Mouse (Mus musculus) stomach, postnatal 0 days (tissue): ENCODE data around the gene Med22.

Experiments used
- CTCF ChIP-seq: IDR thresholded peaks from 2 replicates; pipeline ENCODE4 v1.5.1; 2016; ENCODE audit warnings: antibody characterized with exemption, low read depth, mild to moderate bottlenecking, moderate library complexity
- EP300 ChIP-seq: optimal IDR thresholded peaks from 2 replicates; pipeline ENCODE3; 2016; ENCODE audit warnings: antibody characterized with exemption

DNA sequence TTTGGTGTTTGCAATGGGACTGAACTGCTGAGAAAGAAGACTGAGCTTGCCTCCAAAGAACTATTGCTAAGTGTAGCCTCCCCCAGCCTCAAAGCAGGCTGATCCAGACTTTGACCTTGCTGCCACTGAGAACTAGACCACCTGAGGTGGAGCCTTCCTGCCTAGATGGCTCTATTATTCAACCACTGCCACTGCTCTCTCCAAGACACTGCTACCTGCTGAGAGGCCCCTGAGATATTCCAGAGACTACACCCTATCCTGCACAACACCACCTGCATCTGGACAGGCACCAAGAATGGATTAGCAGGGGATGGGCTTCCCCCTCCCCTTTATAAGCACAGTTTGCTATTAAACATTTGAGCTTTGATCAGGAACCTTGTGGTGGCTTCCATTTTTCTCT lies 31.9 kb downstream of the Med22 start:
- TF ChIP-seq EP300 (no peak), CTCF (no peak)
